Mouse (Mus musculus) cortical plate, adult 2 months (tissue): ENCODE measurements around the gene Ednra. TPM values are rescaled to one million over a fixed set of nuclear protein-coding genes. Genes with fewer than 3 reads are reported as not detected.

Experiments
- H3K27ac ChIP-seq: fragments of 200-500 bp; 2 replicates; pipeline ENCODE4 v1.5.1; 2012; ENCODE audit warnings: low read length, control low read depth, inconsistent platforms; ENCODE audit not compliant: insufficient read depth
- H3K4me1 ChIP-seq: fragments of 200-500 bp; 2 replicates; pipeline ENCODE4 v1.6.1; 2011; ENCODE audit warnings: low read length; ENCODE audit not compliant: control insufficient read depth, insufficient read depth
- H3K4me3 ChIP-seq: fragments of 200-500 bp; 2 replicates; pipeline ENCODE4 v1.5.1; 2011; ENCODE audit warnings: mild to moderate bottlenecking, low read length, control low read depth; ENCODE audit not compliant: insufficient read depth
- CTCF ChIP-seq: fragments of 200-500 bp; IDR thresholded peaks from 2 replicates; pipeline ENCODE4 v1.5.1; 2011; ENCODE audit warnings: mild to moderate bottlenecking, control low read depth, low read length; ENCODE audit not compliant: insufficient read depth; ENCODE audit errors: extremely low read depth
- POLR2A ChIP-seq: fragments of 200-500 bp; IDR thresholded peaks from 2 replicates; pipeline ENCODE4 v1.6.1; 2011; ENCODE audit warnings: mild to moderate bottlenecking, low read length, control low read depth; ENCODE audit not compliant: insufficient read depth; ENCODE audit errors: extremely low read depth
- polyA plus RNA-seq: library from polyadenylated mRNA; depleted of rRNA; stranded (reverse); fragments of >200 nt; gene quantifications from 2 replicates; pipeline ENCODE4 v1.2.3, GENCODE M21; 2012

The Ednra gene
- polyA plus RNA-seq, 1 experiment = 5.1 TPM

DNA sequence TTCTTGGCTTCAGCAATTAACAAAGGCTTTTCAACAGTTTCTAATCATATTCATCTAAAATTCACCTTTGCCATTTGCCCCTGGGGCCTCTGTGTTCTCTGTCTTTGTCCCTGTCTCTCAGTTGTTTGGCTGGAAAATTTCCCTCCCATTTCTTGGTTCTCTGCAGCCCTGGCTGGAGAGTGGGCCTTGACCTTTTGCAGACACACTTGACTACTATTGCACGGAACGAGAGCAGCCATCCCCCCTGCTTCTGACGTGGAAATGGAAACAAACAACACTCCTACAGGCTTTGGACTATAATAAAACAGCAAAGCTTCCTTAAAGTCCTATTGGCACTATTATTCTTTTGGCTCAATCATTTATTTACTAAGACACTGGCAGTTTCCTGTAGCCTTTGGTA lies 27.8 kb upstream of the Ednra start:
- no peak overlapping the region for H3K4me3 ChIP-seq
- no peaks in the 10 kb centered on the region for H3K4me1 ChIP-seq
- TF ChIP-seq CTCF = no peak
- no peak overlapping the region for H3K27ac ChIP-seq

DNA sequence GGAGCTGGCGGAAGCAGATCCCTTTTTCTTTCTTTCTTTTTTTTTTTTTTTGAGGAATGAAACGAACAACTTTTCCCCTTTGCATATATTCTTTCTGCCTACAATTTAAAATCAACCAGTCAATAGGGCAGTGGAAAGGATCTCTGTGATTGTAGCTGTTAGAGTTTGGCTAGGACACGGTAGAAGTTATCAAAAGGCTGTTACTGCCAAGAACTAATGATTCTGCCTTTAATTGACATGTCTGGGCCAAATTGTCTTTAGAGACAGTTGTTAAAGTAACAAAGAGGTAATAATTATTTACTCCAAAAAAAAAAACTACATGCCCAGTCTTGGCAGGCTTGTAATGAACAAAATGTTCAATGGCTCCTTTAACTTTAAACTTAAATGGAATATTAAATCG lies 26.1 kb upstream of the Ednra start:
- TF ChIP-seq POLR2A (no peak), CTCF (no peak)
- H3K27ac ChIP-seq = no peak overlapping the region
- no peak overlapping the region for H3K4me3 ChIP-seq
- H3K4me1 ChIP-seq = no peaks in the 10 kb centered on the region

DNA sequence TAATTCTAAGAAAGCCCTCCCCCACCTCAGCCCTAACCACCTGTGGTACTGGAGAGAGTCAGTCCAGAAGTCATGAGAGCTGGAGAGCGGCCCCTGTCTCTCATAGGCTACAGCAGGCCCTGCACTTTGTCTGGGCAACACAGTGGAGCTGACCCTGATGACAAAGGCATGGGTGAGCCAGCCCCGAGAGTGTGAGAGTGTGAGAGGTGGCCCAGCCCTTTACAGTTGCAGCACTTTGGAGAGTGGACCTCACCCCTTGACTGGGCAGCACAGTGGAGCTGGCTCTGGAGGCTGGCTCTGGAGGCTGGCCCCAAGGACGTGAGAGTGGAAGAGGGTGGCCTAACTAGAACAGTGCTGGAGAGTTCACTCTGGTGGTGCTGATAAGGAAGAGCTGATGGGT lies 20.2 kb upstream of the Ednra start:
- H3K4me3 ChIP-seq = no peak overlapping the region
- H3K4me1 ChIP-seq = peaks cover 4% of the 10 kb centered on the region
- TF ChIP-seq POLR2A (no peak), CTCF (no peak)
- H3K27ac ChIP-seq = no peak overlapping the region

DNA sequence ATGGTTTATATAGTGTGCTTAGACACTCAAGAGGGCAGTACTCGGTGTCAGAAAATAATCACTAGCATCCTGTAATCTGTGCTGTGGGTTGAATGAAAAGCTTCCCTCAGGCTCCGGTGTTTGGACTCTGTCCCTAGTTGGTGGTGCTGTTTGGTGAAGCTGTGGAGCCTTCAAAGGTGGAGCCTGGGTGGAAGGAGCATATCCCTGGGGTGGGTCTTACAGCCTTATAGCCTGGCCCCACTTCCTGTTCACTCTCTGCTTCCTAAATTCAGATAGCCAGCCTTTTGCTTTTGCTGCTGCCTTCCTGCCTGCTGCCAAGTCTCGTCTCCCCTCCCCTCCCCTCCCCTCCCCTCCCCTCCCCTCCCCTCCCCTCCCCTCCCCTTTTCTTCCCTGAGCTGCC lies 18.1 kb upstream of the Ednra start:
- Histone ChIP-seq H3K27ac (no peak overlapping the region), H3K4me3 (no peak overlapping the region), H3K4me1 (peaks cover 4% of the 10 kb centered on the region)
- TF ChIP-seq CTCF (no peak), POLR2A (no peak)

DNA sequence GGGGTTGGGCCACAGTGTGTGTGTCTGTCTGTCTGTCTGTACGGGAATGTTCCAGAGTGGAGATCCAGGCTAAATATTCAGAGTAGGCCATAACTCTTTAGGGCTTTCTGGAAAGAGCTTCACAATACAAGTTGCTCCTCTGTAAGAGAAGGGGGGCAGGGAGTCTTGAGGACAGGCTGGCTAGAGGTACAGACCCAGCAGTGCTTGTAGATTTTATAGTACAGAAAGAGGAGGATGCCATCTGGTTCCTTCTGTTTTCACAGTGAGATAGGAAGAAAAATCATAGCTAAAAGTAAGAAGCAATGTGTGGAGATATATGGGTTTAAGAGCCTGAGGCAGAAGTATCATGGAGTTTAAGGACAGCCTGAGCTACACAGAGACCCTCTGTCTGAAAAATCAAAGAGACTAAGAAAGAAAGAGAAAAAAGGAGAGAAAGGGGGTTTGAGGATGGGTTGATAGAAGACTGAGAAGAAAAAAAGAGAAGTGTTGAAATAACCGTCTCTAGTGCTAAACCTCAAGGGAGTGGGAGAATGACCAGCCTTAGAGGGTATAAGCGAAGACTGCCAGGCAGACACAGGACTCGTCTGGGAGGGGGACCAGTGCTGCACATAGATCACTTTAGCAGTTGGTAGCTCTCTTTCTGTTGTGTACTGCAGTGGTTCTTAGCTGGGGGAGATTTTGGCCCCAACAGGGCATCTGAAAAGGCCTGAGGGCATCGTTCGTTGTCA lies 16.9 kb upstream of the Ednra start:
- TF ChIP-seq CTCF = no peak
- no peak for TF ChIP-seq POLR2A
- peaks cover 4% of the 10 kb centered on the region for H3K4me1 ChIP-seq
- no peak overlapping the region for H3K4me3 ChIP-seq
- no peak overlapping the region for H3K27ac ChIP-seq

DNA sequence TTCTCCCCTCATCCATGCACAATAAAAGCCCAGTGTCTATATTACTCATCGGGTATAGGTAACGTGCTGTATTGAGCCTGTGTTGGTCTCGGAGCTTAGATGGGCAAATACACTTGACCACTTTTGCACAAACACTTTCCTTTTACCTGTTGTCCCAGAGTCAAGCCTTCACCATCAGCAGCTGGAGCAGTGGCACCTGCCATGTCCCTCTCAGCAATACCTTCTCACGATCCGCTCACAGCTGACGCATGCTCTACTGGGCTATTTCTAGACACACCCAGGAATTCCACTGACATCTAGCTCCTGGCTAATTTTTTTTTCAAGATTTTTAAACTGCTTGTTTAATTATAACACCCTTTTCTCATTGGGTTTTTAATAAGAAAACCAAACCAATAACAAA lies 14.2 kb upstream of the Ednra start:
- TF ChIP-seq POLR2A (no peak), CTCF (no peak)
- Histone ChIP-seq H3K4me1 (peaks cover 4% of the 10 kb centered on the region), H3K27ac (no peak overlapping the region), H3K4me3 (no peak overlapping the region)

DNA sequence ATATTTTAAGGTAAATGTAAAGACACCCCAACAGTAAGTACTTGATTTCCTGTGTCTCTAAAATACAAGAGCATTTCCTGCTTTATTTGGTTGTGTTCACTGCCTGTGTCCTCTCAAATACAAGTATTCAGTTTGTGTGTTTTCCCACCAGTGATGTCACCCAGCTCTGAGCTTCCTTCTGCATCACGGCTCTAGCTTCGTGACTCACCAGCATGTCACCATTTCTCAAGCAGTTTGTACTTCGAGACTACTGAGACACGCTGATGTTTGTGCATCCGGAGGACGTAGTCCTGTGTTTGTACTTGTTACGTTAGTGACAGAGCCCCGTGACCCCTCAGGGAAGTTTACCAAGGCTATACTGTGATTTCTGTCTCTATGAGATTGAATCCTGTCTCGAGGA lies 13.1 kb upstream of the Ednra start:
- no peak for TF ChIP-seq CTCF
- no peak for TF ChIP-seq POLR2A
- H3K4me1 ChIP-seq = peaks cover 4% of the 10 kb centered on the region
- no peak overlapping the region for H3K27ac ChIP-seq
- no peak overlapping the region for H3K4me3 ChIP-seq

DNA sequence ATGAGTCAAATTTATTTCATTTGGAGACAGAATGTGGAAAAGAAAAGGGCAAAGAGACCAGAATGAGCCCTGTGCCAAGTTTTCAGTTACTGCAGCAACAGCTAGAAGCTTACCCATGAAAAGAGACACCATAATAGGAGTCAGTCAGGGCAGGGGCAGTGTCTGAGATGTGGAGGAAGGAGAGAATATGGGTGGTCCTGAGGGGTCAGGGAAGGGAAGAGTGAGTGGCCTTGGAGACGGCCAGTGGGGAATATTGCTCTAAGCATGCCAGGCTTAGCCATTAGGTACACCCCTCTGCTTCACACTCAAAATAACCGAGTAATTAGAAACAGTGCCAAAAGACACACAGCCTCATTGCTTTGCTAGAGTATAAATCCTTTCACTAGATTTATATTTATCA lies 9.5 kb upstream of the Ednra start:
- Histone ChIP-seq H3K4me1 (no peaks in the 10 kb centered on the region), H3K4me3 (no peak overlapping the region), H3K27ac (no peak overlapping the region)
- TF ChIP-seq POLR2A = no peak
- no peak for TF ChIP-seq CTCF

DNA sequence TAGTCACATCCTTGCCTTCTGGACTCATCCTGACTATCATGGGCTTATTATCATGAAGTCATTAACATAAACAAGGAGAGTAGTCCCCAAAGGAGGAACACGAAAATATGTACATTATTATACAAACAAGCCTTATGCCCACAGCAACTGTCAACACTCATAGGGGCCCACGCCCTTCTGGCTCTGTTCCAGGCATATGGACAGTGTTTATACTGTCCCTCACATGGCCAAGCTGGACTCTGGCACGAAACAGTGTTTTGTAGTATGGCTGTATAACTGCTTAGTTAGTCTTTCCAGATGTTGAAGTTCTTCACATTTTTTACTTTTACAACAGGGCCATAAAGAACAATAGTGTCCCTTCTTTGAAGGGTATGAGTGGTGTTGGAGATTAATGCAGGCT lies 8.7 kb upstream of the Ednra start:
- H3K4me1 ChIP-seq = no peaks in the 10 kb centered on the region

DNA sequence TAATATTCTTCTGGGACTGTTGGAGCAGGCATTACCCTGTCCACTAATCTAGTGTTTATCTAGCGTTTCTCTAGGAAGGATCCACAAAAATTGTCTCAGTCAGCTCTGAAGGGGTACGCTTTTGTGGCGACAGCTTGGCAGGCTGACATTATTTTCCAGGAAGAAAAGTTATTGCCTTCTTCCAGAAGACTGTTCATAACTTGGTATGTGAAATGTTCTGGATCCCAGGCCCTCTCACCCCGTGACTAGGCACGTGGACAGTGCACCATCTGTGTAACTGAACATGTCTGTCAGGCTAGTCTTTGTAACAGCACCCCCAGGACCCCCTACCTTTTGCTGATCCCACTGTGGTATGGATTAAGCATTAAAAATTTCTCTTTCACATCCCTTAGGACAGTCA lies 1.1 kb upstream of the Ednra start:
- H3K4me1 ChIP-seq = no peaks in the 10 kb centered on the region
- H3K27ac ChIP-seq = no peak overlapping the region
- H3K4me3 ChIP-seq = no peak overlapping the region
- TF ChIP-seq POLR2A = no peak
- TF ChIP-seq CTCF = no peak

More for the DNA sequence above, 8.7 kb upstream of the Ednra start:
- Histone ChIP-seq H3K4me3 (no peak overlapping the region), H3K27ac (no peak overlapping the region)
- TF ChIP-seq CTCF (no peak), POLR2A (no peak)
